Comparison of ENCODE assay signal across 14 mouse cellular contexts in the genomic region with DNA sequence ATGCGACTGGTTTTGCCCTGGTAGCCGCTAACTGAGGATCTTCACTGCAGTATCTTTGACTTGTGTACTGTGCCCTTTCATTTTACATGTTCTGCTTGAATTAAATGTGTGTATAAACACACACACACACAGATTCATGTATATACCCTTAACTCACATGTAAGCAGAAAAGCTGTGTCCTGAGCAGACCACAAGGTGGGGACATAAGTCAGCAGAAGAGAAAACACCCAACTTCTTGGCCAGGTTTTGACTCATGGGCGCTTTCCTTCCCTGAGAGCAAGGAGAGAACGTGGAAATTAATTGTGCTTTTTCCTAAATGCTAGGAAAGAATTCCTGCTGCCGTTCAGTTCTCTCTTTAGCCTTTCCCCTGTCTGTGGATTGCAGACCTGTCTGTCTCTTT. TPM values are rescaled to one million over a fixed set of nuclear protein-coding genes. Genes with fewer than 3 reads are reported as not detected.
A peak's percentile ranks its signal among the peaks of the same experiment; 100 is the strongest.
DNase-seq lines count a peak whose midpoint lies in the region; ATAC-seq and TF ChIP-seq lines count a peak whose summit lies in the region.
"Had no signal": no experiment of that assay in that cellular context is flagged by ENCODE, and none has a peak within 500 bp of the region (broad histone marks: within the 10 kb centered on the region; RNA-seq: fewer than 3 reads in every experiment).

No protein-coding gene starts in this region.

- no peaks in the 10 kb centered on the region for H3K9me3 ChIP-seq in forebrain, embryonic 14.5 days (replicated peaks; ENCODE audit: control insufficient read depth, low read length)
- no peaks in the 10 kb centered on the region for H3K9me3 ChIP-seq in forebrain, embryonic 13.5 days (replicated peaks)
- H3K9me3 ChIP-seq in lung, embryonic 14.5 days (ENCODE audit: low read depth, low read length): no peaks in the 10 kb centered on the region
- H3K9me3 ChIP-seq in limb, embryonic 13.5 days: no peaks in the 10 kb centered on the region
- H3K9me3 ChIP-seq: hindbrain, embryonic 15.5 days; neural tube, embryonic 12.5 days had no signal

- 76% methylated on average over 5 of the region's 5 CpGs for WGBS in forebrain, embryonic 14.5 days
- WGBS in forebrain, embryonic 13.5 days: 80% methylated on average over 5 of the region's 5 CpGs
- WGBS in lung, embryonic 14.5 days: 64% methylated on average over 5 of the region's 5 CpGs
- 66% methylated on average over 5 of the region's 5 CpGs for WGBS in limb, embryonic 13.5 days

- no peak overlapping the region for H3K4me2 ChIP-seq in forebrain, embryonic 14.5 days (ENCODE audit: low read length)
- H3K4me2 ChIP-seq in forebrain, embryonic 13.5 days: no peak overlapping the region
- H3K4me2 ChIP-seq in lung, embryonic 14.5 days: no peak overlapping the region
- H3K4me2 ChIP-seq in limb, embryonic 13.5 days (replicated peaks): no peak overlapping the region
- H3K4me2 ChIP-seq: hindbrain, embryonic 15.5 days; neural tube, embryonic 12.5 days had no signal

- peak; percentile 37 for DNase-seq in forebrain, embryonic 14.5 days (ENCODE audit: low spot score)
- peak; percentile 64 for DNase-seq in lung, embryonic 14.5 days
- no peak for DNase-seq in lung, postnatal 10 days
- DNase-seq in MN1 (ENCODE audit: low spot score): peak; percentile 40
- no peak for DNase-seq in adrenal gland, adult 2 months
- no peak for DNase-seq in adrenal gland, postnatal 4 days (ENCODE audit: low spot score in 2 of 2)
- DNase-seq: adrenal gland, postnatal 25 days; cerebellum, adult 8-10 months; right cerebral cortex, postnatal 14 days had no signal

- no peaks in the 10 kb centered on the region for H3K4me1 ChIP-seq in forebrain, embryonic 14.5 days (ENCODE audit: control insufficient read depth, insufficient read depth, low read length)
- peaks cover 3% of the 10 kb centered on the region; the same call in 1 of the 2 replicates for H3K4me1 ChIP-seq in forebrain, embryonic 13.5 days
- H3K4me1 ChIP-seq in lung, embryonic 14.5 days (ENCODE audit: insufficient read depth): no peaks in the 10 kb centered on the region
- no peaks in the 10 kb centered on the region for H3K4me1 ChIP-seq in limb, embryonic 13.5 days
- H3K4me1 ChIP-seq: hindbrain, embryonic 15.5 days had no signal

- H3K27me3 ChIP-seq in forebrain, embryonic 14.5 days (replicated peaks; ENCODE audit: control insufficient read depth, insufficient read depth, low read length): no peaks in the 10 kb centered on the region
- H3K27me3 ChIP-seq in forebrain, embryonic 13.5 days: no peaks in the 10 kb centered on the region
- no peaks in the 10 kb centered on the region for H3K27me3 ChIP-seq in lung, embryonic 14.5 days (ENCODE audit: insufficient read depth, low read length)
- 0 out of 2 replicates have a peak, but pooled peaks cover 6% of the 10 kb centered on the region for H3K27me3 ChIP-seq in limb, embryonic 13.5 days
- H3K27me3 ChIP-seq: hindbrain, embryonic 15.5 days; neural tube, embryonic 12.5 days had no signal

- H3K4me3 ChIP-seq in forebrain, embryonic 14.5 days (ENCODE audit: low read depth, low read length): no peak overlapping the region
- H3K4me3 ChIP-seq in forebrain, embryonic 13.5 days: no peak overlapping the region
- no peak overlapping the region for H3K4me3 ChIP-seq in lung, embryonic 14.5 days (ENCODE audit: low read depth, low read length)
- H3K4me3 ChIP-seq in limb, embryonic 13.5 days: no peak overlapping the region
- H3K4me3 ChIP-seq: hindbrain, embryonic 15.5 days; neural tube, embryonic 12.5 days had no signal

- no peak for ATAC-seq in forebrain, embryonic 14.5 days
- no peak for ATAC-seq in forebrain, embryonic 13.5 days
- ATAC-seq in lung, embryonic 14.5 days (ENCODE audit: insufficient read depth): no peak
- no peak for ATAC-seq in limb, embryonic 13.5 days (ENCODE audit: low FRiP score, low read depth)

- H3K36me3 ChIP-seq in forebrain, embryonic 14.5 days (ENCODE audit: control insufficient read depth, insufficient read depth, low read length): no peaks in the 10 kb centered on the region
- H3K36me3 ChIP-seq in forebrain, embryonic 13.5 days (ENCODE audit: poor library complexity, severe bottlenecking): 0 out of 2 replicates have a peak, but pooled peaks cover 2% of the 10 kb centered on the region
- H3K36me3 ChIP-seq in lung, embryonic 14.5 days (ENCODE audit: insufficient read depth): no peaks in the 10 kb centered on the region
- no peaks in the 10 kb centered on the region for H3K36me3 ChIP-seq in limb, embryonic 13.5 days
- H3K36me3 ChIP-seq: hindbrain, embryonic 15.5 days; neural tube, embryonic 12.5 days had no signal

- no peak overlapping the region for H3K27ac ChIP-seq in forebrain, embryonic 14.5 days (ENCODE audit: low read depth, low read length)
- no peak overlapping the region for H3K27ac ChIP-seq in forebrain, embryonic 13.5 days
- H3K27ac ChIP-seq in lung, embryonic 14.5 days (ENCODE audit: low read depth): no peak overlapping the region
- H3K27ac ChIP-seq in limb, embryonic 13.5 days: no peak overlapping the region
- H3K27ac ChIP-seq: hindbrain, embryonic 15.5 days; liver, embryonic 14.5 days; neural tube, embryonic 12.5 days had no signal

- H3K9ac ChIP-seq in forebrain, embryonic 14.5 days (ENCODE audit: low read length): no peak overlapping the region
- no peak overlapping the region for H3K9ac ChIP-seq in forebrain, embryonic 13.5 days
- no peak overlapping the region for H3K9ac ChIP-seq in lung, embryonic 14.5 days
- H3K9ac ChIP-seq in limb, embryonic 13.5 days: peak overlapping the region; percentile 20; the same call in 1 of the 2 replicates
- H3K9ac ChIP-seq: hindbrain, embryonic 15.5 days; liver, embryonic 14.5 days; neural tube, embryonic 12.5 days had no signal

- TF ChIP-seq CTCF in lung, embryonic 14.5 days (IDR thresholded peaks at IDR 0.05; ENCODE audit: low read depth): peak; percentile 63

RNA-seq across cellular contexts. Expression of gene Stx8, which starts 33.6 kb away (rescaled TPM):
- 73.6 and 74.1 TPM in 2 replicates for polyA plus RNA-seq in forebrain, embryonic 14.5 days (2014; fragmentation: Nextera tagmentation; extraction: Ambion mirVana)
- 63.0 and 66.0 TPM in 2 replicates for polyA plus RNA-seq in forebrain, embryonic 13.5 days (2015; fragmentation: Nextera tagmentation; extraction: Ambion mirVana)
- 48.6 and 52.0 TPM in 2 replicates for polyA plus RNA-seq in lung, embryonic 14.5 days (2014; fragmentation: Nextera tagmentation; extraction: Ambion mirVana)
- polyA plus RNA-seq in limb, embryonic 13.5 days (2015; fragmentation: Nextera tagmentation; extraction: Ambion mirVana): 58.3 and 59.4 TPM in 2 replicates
- 10 to 100 TPM; 28.5 to 36.1 TPM for total RNA-seq in adrenal gland, adult 2 months (2021)
- 1.1 and 2.2 TPM in 2 replicates for polyA plus RNA-seq in adrenal gland, adult 2 months (2012; rRNA removed)
- 10 to 100 TPM; 32.1 to 33.7 TPM for total RNA-seq in adrenal gland, postnatal 4 days (2021)

RNA-seq across cellular contexts. Expression of gene Cfap52, which starts 34.2 kb away (rescaled TPM):
- polyA plus RNA-seq in forebrain, embryonic 14.5 days (2014; fragmentation: Nextera tagmentation; extraction: Ambion mirVana): 2.3 and 3.2 TPM in 2 replicates
- 2.7 and 3.4 TPM in 2 replicates for polyA plus RNA-seq in forebrain, embryonic 13.5 days (2015; fragmentation: Nextera tagmentation; extraction: Ambion mirVana)
- 0.97 and 1.2 TPM in 2 replicates for polyA plus RNA-seq in lung, embryonic 14.5 days (2014; fragmentation: Nextera tagmentation; extraction: Ambion mirVana)
- polyA plus RNA-seq in limb, embryonic 13.5 days (2015; fragmentation: Nextera tagmentation; extraction: Ambion mirVana): 0.76 and 1.0 TPM in 2 replicates
- total RNA-seq in adrenal gland, adult 2 months (2021): not detected
- not detected in 2 replicates for polyA plus RNA-seq in adrenal gland, adult 2 months (2012; rRNA removed)
- total RNA-seq in adrenal gland, postnatal 4 days (2021): under 1 TPM; 0.54 to 0.59 TPM
- total RNA-seq: adrenal gland, postnatal 25 days had no signal

Comparison
In these comparisons a context has a peak if more than half of its experiments do, and no peak if none do; other contexts are left out.
1. DNase-seq: peak in forebrain, embryonic 14.5 days (single experiment), lung, embryonic 14.5 days (single experiment) and MN1 (single experiment); none in lung, postnatal 10 days (single experiment), adrenal gland, adult 2 months (single experiment) and adrenal gland, postnatal 4 days (0 of 2).
2. RNA of gene Stx8, which starts 33.6 kb away (polyA plus RNA-seq): 73.6 to 74.1 TPM in forebrain, embryonic 14.5 days, 63.0 to 66.0 TPM in forebrain, embryonic 13.5 days, 58.3 to 59.4 TPM in limb, embryonic 13.5 days and 48.6 to 52.0 TPM in lung, embryonic 14.5 days; 1.1 to 2.2 TPM in adrenal gland, adult 2 months; every median in the first group is over 10 times any median in the second.